Mouse (Mus musculus) small intestine, adult 2 months (tissue): Measurements from ENCODE around the gene Gcn1l1.

Source experiments
- CTCF ChIP-seq: fragments of 200-500 bp; IDR thresholded peaks from 2 replicates; pipeline ENCODE4 v1.5.1; 2012; ENCODE audit warnings: low read depth, mild to moderate bottlenecking, control low read depth, inconsistent platforms, low read length, moderate library complexity, mixed read lengths; ENCODE audit not compliant: insufficient replicate concordance, insufficient read length; ENCODE audit errors: extremely low read depth
- POLR2A ChIP-seq: fragments of 200-500 bp; IDR thresholded peaks from 2 replicates; pipeline ENCODE4 v1.6.1; 2012; ENCODE audit warnings: low read depth, mild to moderate bottlenecking, control low read depth, inconsistent platforms, low read length, moderate library complexity

- TF ChIP-seq POLR2A (no peak), CTCF (no peak)
Measured at GRCm38 (mm10) chr5:115657234-115657633, 92.2 kb downstream of the Gcn1l1 start.
